ENCODE assay signal across 34 mouse cellular contexts in the genomic region with DNA sequence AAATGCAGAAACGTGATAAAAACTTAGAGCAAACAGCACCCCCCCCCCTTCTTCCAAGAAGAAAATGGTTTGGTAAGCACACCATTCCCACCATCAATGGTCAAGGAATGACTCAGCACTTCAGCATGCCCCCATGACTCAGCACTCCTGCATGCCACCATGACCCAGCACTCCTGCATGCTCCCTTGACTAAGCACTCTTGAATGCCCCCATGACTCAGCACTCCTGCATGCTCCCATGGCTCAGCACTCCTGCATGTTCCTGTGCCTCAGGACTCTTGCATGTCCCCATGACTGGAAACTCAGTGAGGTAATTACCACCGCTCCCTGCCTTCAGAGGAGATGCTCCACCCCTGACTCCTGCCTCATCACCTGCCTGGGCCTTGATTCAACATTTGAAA. TPM values are rescaled to one million over a fixed set of nuclear protein-coding genes. Genes with fewer than 3 reads are reported as not detected.
DNase-seq lines count a peak whose midpoint lies in the region; ATAC-seq and TF ChIP-seq lines count a peak whose summit lies in the region.
"Had no signal": no experiment of that assay in that cellular context is flagged by ENCODE, and none has a peak within 500 bp of the region (broad histone marks: within the 10 kb centered on the region; RNA-seq: fewer than 3 reads in every experiment).

No protein-coding gene starts in this region.

- no peaks in the 10 kb centered on the region for H3K27me3 ChIP-seq in megakaryocyte, embryonic 14.5 days (replicated peaks)
- no peaks in the 10 kb centered on the region for H3K27me3 ChIP-seq in forebrain, postnatal 0 days (ENCODE audit: insufficient read depth, low read length)
- H3K27me3 ChIP-seq: CH12.LX; embryonic facial prominence, embryonic 13.5 days; forebrain, embryonic 12.5 days; forebrain, embryonic 15.5 days; heart, embryonic 12.5 days; heart, embryonic 15.5 days had no signal

- WGBS in forebrain, postnatal 0 days: 76% methylated on average over 2 of the region's 2 CpGs

- in situ Hi-C loops in ES-E14 (cut with MboI; ENCODE audit: low sequenced_read_pairs in 2 of 2, unreplicated experiment in 2 of 2): no loop called here

- H3K27ac ChIP-seq in ES-E14 (ENCODE audit: insufficient read depth, low read depth, low read length, poor library complexity, severe bottlenecking): peak overlapping the region; percentile 52
- H3K27ac ChIP-seq in forebrain, postnatal 0 days (ENCODE audit: low read depth, low read length): no peak overlapping the region
- H3K27ac ChIP-seq: embryonic facial prominence, embryonic 10.5 days; embryonic facial prominence, embryonic 13.5 days; forebrain, embryonic 12.5 days; forebrain, embryonic 15.5 days; gastrocnemius, adult 2 months; heart, embryonic 15.5 days; hindbrain, embryonic 14.5 days; hindbrain, postnatal 0 days had no signal

- no peak overlapping the region for H3K4me2 ChIP-seq in forebrain, postnatal 0 days (ENCODE audit: low read depth)
- H3K4me2 ChIP-seq: embryonic facial prominence, embryonic 13.5 days; forebrain, embryonic 12.5 days; forebrain, embryonic 15.5 days; heart, embryonic 12.5 days; heart, embryonic 15.5 days; hindbrain, embryonic 14.5 days had no signal

- TF ChIP-seq CTCF in forebrain, postnatal 0 days (IDR thresholded peaks at IDR 0.05; ENCODE audit: low read depth): no peak

- H3K9ac ChIP-seq in ES-E14 (ENCODE audit: insufficient read depth, low read depth, low read length, poor library complexity, severe bottlenecking): no peak overlapping the region
- H3K9ac ChIP-seq in forebrain, postnatal 0 days: no peak overlapping the region
- H3K9ac ChIP-seq: embryonic facial prominence, embryonic 13.5 days; forebrain, embryonic 12.5 days; forebrain, embryonic 15.5 days; heart, embryonic 12.5 days; heart, embryonic 15.5 days; hindbrain, embryonic 14.5 days had no signal

- peaks cover 43% of the 10 kb centered on the region for H3K9me3 ChIP-seq in megakaryocyte, embryonic 14.5 days
- H3K9me3 ChIP-seq in ES-E14 (ENCODE audit: control insufficient read depth, insufficient read depth, low read depth, low read length): no peaks in the 10 kb centered on the region
- no peaks in the 10 kb centered on the region for H3K9me3 ChIP-seq in forebrain, postnatal 0 days (ENCODE audit: low read length)
- H3K9me3 ChIP-seq: embryonic facial prominence, embryonic 10.5 days; forebrain, embryonic 12.5 days; forebrain, embryonic 15.5 days; heart, embryonic 15.5 days had no signal

- peaks cover 4% of the 10 kb centered on the region; the same call in 1 of the 2 replicates for H3K4me1 ChIP-seq in megakaryocyte, embryonic 14.5 days
- no peaks in the 10 kb centered on the region for H3K4me1 ChIP-seq in ES-E14 (ENCODE audit: control insufficient read depth in 2 of 2, insufficient read depth in 2 of 2, low read length in 2 of 2, poor library complexity in 1 of 2)
- no peaks in the 10 kb centered on the region for H3K4me1 ChIP-seq in forebrain, postnatal 0 days (ENCODE audit: insufficient read depth)
- H3K4me1 ChIP-seq: embryonic facial prominence, embryonic 13.5 days; forebrain, embryonic 12.5 days; forebrain, embryonic 15.5 days; heart, embryonic 12.5 days; heart, embryonic 15.5 days had no signal

- no peak for ATAC-seq in megakaryocyte, adult 5-6 weeks (ENCODE audit: poor library complexity, severe bottlenecking)
- ATAC-seq in forebrain, postnatal 0 days: no peak
- ATAC-seq: activated CD4-positive, CD25-positive, alpha-beta regulatory T cell, adult 4 months; forebrain, embryonic 15.5 days; hindbrain, postnatal 0 days; inflammation-experienced regulatory T-cells, adult 6 months; intestine, embryonic 16.5 days; Patski had no signal

- H3K36me3 ChIP-seq in megakaryocyte, embryonic 14.5 days (replicated peaks; ENCODE audit: low read length): no peaks in the 10 kb centered on the region
- H3K36me3 ChIP-seq in ES-E14 (ENCODE audit: control insufficient read depth, insufficient read depth, low read length, poor library complexity, severe bottlenecking): no peaks in the 10 kb centered on the region
- H3K36me3 ChIP-seq in forebrain, postnatal 0 days (ENCODE audit: insufficient read depth): no peaks in the 10 kb centered on the region
- H3K36me3 ChIP-seq: embryonic facial prominence, embryonic 10.5 days; embryonic facial prominence, embryonic 13.5 days; forebrain, embryonic 12.5 days; forebrain, embryonic 15.5 days; heart, embryonic 12.5 days; heart, embryonic 15.5 days had no signal

- DNase-seq in ES-E14 (ENCODE audit: low read depth, low spot score) (no peak), R1 (ENCODE audit: low read depth, low spot score) (peak; percentile 57)
- no peak for DNase-seq in thymus, adult 18-20 months
- no peak for DNase-seq in right cerebral cortex, adult 2 months (ENCODE audit: low spot score in 2 of 2)
- no peak for DNase-seq in forebrain, postnatal 0 days
- DNase-seq: adrenal gland, adult 8-10 months; adrenal gland, postnatal 25 days; B cell, adult 2 months; cerebellum, adult 11-12 months; cerebellum, adult 8-10 months; cerebellum, postnatal 10 days; cerebellum, postnatal 36 days; embryo, embryonic 11 days; gastrocnemius, adult 2 months; gastrocnemius, postnatal 14 days; heart, adult 18-20 months; heart, postnatal 10 days; heart, postnatal 4 days had no signal

- H3K4me3 ChIP-seq in megakaryocyte, embryonic 14.5 days (replicated peaks): peak overlapping the region; percentile 76
- H3K4me3 ChIP-seq in ES-E14 (ENCODE audit: insufficient read depth in 1 of 2, low read depth in 1 of 2, low read length in 2 of 2, poor library complexity in 1 of 2, severe bottlenecking in 1 of 2): no peak overlapping the region
- no peak overlapping the region for H3K4me3 ChIP-seq in forebrain, postnatal 0 days (ENCODE audit: low read depth, low read length)
- H3K4me3 ChIP-seq: embryonic facial prominence, embryonic 10.5 days; embryonic facial prominence, embryonic 13.5 days; erythroblast, embryonic 14.5 days; forebrain, embryonic 12.5 days; forebrain, embryonic 15.5 days; gastrocnemius, adult 2 months; heart, embryonic 12.5 days; heart, embryonic 15.5 days had no signal

TF ChIP-seq in ES-E14, 5 proteins besides CTCF, POLR2A, EP300 and RAD21:
- TF ChIP-seq MAFK (IDR thresholded peaks at IDR 0.05; ENCODE audit: insufficient read depth, low read depth, low read length) (peak; percentile 94), CHD2 (IDR thresholded peaks at IDR 0.05; ENCODE audit: low read depth, low read length) (no peak)

RNA-seq across cellular contexts. Expression of gene Rxfp2, which starts 41.4 kb away (rescaled TPM):
- polyA plus RNA-seq in megakaryocyte, embryonic 14.5 days (2012; ENCODE audit: insufficient read depth, low replicate concordance): not detected in 2 replicates
- not detected in 2 replicates for total RNA-seq in megakaryocyte, adult 5-6 weeks (2015)
- total RNA-seq in megakaryocyte, adult 5-6 weeks (2017): not detected in 2 replicates
- 0.16 TPM in 1 of 2 replicates, not detected in the other for total RNA-seq in ES-E14 (2012; rRNA removed)
- 0.10 and 0.77 TPM in 2 replicates for total RNA-seq in forebrain, postnatal 0 days (2014; rRNA removed)
- polyA plus RNA-seq in forebrain, postnatal 0 days (2015; fragmentation: Nextera tagmentation; extraction: Ambion mirVana): 0.19 and 0.21 TPM in 2 replicates
- total RNA-seq: adrenal gland, adult 8-10 months; adrenal gland, postnatal 25 days; CH12.LX; gastrocnemius, adult 2 months; gastrocnemius, postnatal 14 days; heart, adult 18-20 months; heart, postnatal 10 days; heart, postnatal 4 days had no signal
- polyA plus RNA-seq: activated CD4-positive, CD25-positive, alpha-beta regulatory T cell, adult 4 months; erythroblast, embryonic 14.5 days; inflammation-experienced regulatory T-cells, adult 6 months; Patski had no signal
